Mouse (Mus musculus) intestine, embryonic 16.5 days (tissue): ENCODE results near the gene Notch2. TPM values are rescaled to one million over a fixed set of nuclear protein-coding genes. Genes with fewer than 3 reads are reported as not detected.

Source experiments
- ATAC-seq: fragments of 200-750 bp; cut with Nextera tagmentation; 2 replicates; pipeline ENCODE4 v1.8.0; 2017; ENCODE audit warnings: moderate TSS enrichment, moderate library complexity
- H3K27ac ChIP-seq: fragments of 300-500 bp; sonication (generic); 2 replicates; pipeline ENCODE4 v1.5.1; 2014; ENCODE audit warnings: mild to moderate bottlenecking, low read length
- H3K27me3 ChIP-seq: fragments of 300-500 bp; sonication (generic); replicated peaks from 2 replicates; pipeline ENCODE4 v1.6.1; 2014; ENCODE audit warnings: low read length, control low read depth, mixed read lengths; ENCODE audit not compliant: control insufficient read depth, insufficient read depth
- H3K36me3 ChIP-seq: fragments of 300-500 bp; sonication (generic); 2 replicates; pipeline ENCODE4 v1.6.1; 2014; ENCODE audit warnings: low read length, control low read depth; ENCODE audit not compliant: control insufficient read depth, insufficient read depth
- H3K4me1 ChIP-seq: fragments of 300-500 bp; sonication (generic); 2 replicates; pipeline ENCODE4 v1.6.1; 2014; ENCODE audit warnings: low read length, control low read depth, mixed read lengths; ENCODE audit not compliant: control insufficient read depth, insufficient read depth
- H3K4me2 ChIP-seq: fragments of 300-500 bp; sonication (generic); 2 replicates; pipeline ENCODE4 v1.6.1; 2014; ENCODE audit warnings: low read depth, low read length, control low read depth
- H3K4me3 ChIP-seq: fragments of 300-500 bp; sonication (generic); 2 replicates; pipeline ENCODE4 v1.5.1; 2014; ENCODE audit warnings: mild to moderate bottlenecking, low read length
- H3K9ac ChIP-seq: fragments of 300-500 bp; sonication (generic); 2 replicates; pipeline ENCODE4 v1.6.1; 2014; ENCODE audit warnings: low read depth, low read length
- H3K9me3 ChIP-seq: fragments of 300-500 bp; sonication (generic); 2 replicates; pipeline ENCODE4 v1.6.1; 2016; ENCODE audit warnings: low read length, control low read depth; ENCODE audit not compliant: control insufficient read depth
- WGBS: fragments of 180-500 bp; shearing (Covaris S2); extraction: QIAGEN DNeasy Blood & Tissue Kit; methylation state at CpG from one replicate; pipeline ENCODE4 v1.1.7; 2014; 5-methylcytosine and 5-hydroxymethylcytosine counted together
- polyA plus RNA-seq: library from polyadenylated mRNA; unstranded; fragments of >200 nt; fragmentation: Nextera tagmentation; extraction: Ambion mirVana; gene quantifications from 2 replicates; pipeline ENCODE4 v1.2.1, GENCODE M21; 2015

The Notch2 gene
- polyA plus RNA-seq, 1 experiment from 2014 or later, result 9.1 TPM

DNA sequence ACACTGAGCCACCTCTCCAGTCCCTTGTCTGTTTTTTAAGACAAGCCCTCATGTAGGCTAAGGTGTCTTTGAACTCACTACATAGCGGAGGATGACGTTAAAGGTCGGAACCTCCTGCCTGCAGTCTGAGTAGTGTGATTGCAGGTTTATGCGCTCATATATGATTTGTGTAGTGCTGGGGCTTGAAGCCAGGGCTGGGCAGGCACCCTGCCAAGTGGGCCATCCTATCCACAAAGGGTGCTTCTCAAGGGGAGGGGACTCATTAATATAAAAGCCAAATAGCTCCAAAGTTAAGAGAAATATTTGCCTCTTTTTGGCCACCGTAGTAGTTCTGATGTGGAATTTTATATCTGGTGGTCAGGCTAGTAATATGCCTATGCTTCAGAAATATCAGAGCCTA, 22.8 kb upstream of the Notch2 start:
- Histone ChIP-seq H3K4me2 (no peak overlapping the region), H3K36me3 (no peaks in the 10 kb centered on the region), H3K27me3 (no peaks in the 10 kb centered on the region; the same call in 1 of the 2 replicates), H3K4me3 (no peak overlapping the region), H3K9ac (no peak overlapping the region), H3K27ac (no peak overlapping the region), H3K4me1 (no peaks in the 10 kb centered on the region; the same call in 1 of the 2 replicates), H3K9me3 (no peaks in the 10 kb centered on the region)
- no peak for ATAC-seq
- WGBS, result 87% methylated on average over 5 of the region's 5 CpGs

DNA sequence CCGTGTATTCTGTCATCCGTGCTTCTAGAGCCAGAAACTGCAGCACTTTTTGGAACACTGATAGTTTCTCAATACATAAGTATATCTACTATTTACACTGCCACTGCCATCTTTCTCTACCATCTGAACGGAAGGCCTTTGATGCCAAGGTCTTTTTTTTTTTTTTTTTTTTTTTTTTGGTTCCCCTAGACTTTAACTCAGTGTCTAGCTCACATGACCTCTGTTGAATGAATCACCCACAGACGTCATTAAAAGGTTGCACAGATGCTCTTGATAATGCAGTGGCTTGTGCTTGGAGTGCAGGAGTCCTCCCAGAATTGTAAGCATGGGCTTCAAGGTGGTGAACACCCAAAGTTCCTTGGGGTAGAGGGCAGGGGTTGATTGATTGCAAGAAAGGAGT, 21.0 kb upstream of the Notch2 start:
- 65% methylated on average over 4 of the region's 4 CpGs for WGBS
- H3K36me3 ChIP-seq, result no peaks in the 10 kb centered on the region
- no peak overlapping the region for H3K4me3 ChIP-seq
- H3K9ac ChIP-seq, result no peak overlapping the region
- H3K27me3 ChIP-seq, result no peaks in the 10 kb centered on the region; the same call in 1 of the 2 replicates
- no peak overlapping the region for H3K4me2 ChIP-seq
- no peaks in the 10 kb centered on the region for H3K4me1 ChIP-seq
- ATAC-seq, result no peak
- no peak overlapping the region for H3K27ac ChIP-seq
- H3K9me3 ChIP-seq, result no peaks in the 10 kb centered on the region

GRCm38 (mm10) chr3:97993196-97993595, 20.1 kb upstream of the Notch2 start:
- H3K27me3 ChIP-seq, result no peaks in the 10 kb centered on the region; the same call in 1 of the 2 replicates
- ATAC-seq, result no peak
- WGBS, result 58% methylated on average over 5 of the region's 5 CpGs
- no peaks in the 10 kb centered on the region for H3K4me1 ChIP-seq
- no peak overlapping the region for H3K9ac ChIP-seq
- H3K36me3 ChIP-seq, result no peaks in the 10 kb centered on the region
- no peak overlapping the region for H3K4me2 ChIP-seq
- H3K27ac ChIP-seq, result no peak overlapping the region
- no peak overlapping the region for H3K4me3 ChIP-seq
- no peaks in the 10 kb centered on the region for H3K9me3 ChIP-seq

- H3K4me2 ChIP-seq, result no peak overlapping the region
- H3K4me1 ChIP-seq, result no peaks in the 10 kb centered on the region
- no peak; the same call in 1 of the 2 replicates for ATAC-seq
- H3K36me3 ChIP-seq, result no peaks in the 10 kb centered on the region
- H3K27me3 ChIP-seq, result no peaks in the 10 kb centered on the region; the same call in 1 of the 2 replicates
- H3K27ac ChIP-seq, result no peak overlapping the region
- H3K9me3 ChIP-seq, result no peaks in the 10 kb centered on the region
- no peak overlapping the region for H3K9ac ChIP-seq
- WGBS, result 87% methylated on average over 3 of the region's 3 CpGs
- H3K4me3 ChIP-seq, result no peak overlapping the region
Observed at GRCm38 (mm10) chr3:97993920-97994545, 19.3 kb upstream of the Notch2 start.

DNA sequence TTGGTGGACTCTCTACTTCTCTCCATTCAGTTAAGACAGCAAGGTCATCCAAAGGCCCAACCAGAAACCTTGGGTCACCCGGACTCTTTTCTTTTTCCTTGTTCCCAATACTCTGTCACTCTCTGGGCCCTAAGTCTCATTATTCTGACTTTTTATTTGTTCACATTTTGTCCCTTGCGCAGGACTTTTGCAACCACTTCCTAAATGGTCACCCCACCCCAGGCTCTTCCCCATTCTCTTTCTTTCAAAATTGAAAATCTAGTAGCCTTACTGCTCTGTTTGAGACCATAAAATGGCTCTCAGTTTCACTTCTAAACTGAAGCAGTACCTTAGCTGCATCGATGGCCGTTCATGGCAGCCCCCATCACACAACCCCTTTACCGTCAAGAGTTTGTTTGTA, 18.5 kb upstream of the Notch2 start:
- Histone ChIP-seq H3K36me3 (no peaks in the 10 kb centered on the region), H3K9me3 (no peaks in the 10 kb centered on the region), H3K9ac (no peak overlapping the region), H3K27me3 (no peaks in the 10 kb centered on the region; the same call in 1 of the 2 replicates), H3K4me3 (no peak overlapping the region), H3K27ac (no peak overlapping the region), H3K4me1 (no peaks in the 10 kb centered on the region), H3K4me2 (no peak overlapping the region)
- 85% methylated on average over 5 of the region's 5 CpGs for WGBS
- ATAC-seq, result no peak

DNA sequence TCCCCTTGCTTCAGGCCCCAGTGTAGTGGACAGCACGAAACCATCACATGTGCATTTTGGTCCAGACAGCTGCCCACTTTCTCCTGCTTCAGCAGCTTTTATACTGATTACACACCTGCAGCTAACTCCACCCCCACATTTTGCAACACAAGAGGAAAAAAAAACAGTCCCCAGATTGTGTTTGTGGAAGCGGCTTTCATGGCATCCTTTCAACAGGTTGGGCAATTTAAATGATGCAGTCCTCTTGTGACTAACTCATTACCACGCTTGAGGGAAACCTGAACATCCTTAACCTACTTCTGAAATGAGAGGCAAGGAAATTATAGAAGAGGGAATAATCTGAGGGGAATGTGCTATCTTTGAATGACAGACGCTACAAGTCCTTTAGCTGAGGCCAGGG, 15.0 kb upstream of the Notch2 start:
- Histone ChIP-seq H3K4me1 (no peaks in the 10 kb centered on the region), H3K4me2 (no peak overlapping the region), H3K27me3 (no peaks in the 10 kb centered on the region; the same call in 1 of the 2 replicates), H3K27ac (no peak overlapping the region), H3K4me3 (no peak overlapping the region), H3K9me3 (no peaks in the 10 kb centered on the region), H3K9ac (no peak overlapping the region), H3K36me3 (no peaks in the 10 kb centered on the region)
- 79% methylated on average over 4 of the region's 4 CpGs for WGBS
- no peak for ATAC-seq

DNA sequence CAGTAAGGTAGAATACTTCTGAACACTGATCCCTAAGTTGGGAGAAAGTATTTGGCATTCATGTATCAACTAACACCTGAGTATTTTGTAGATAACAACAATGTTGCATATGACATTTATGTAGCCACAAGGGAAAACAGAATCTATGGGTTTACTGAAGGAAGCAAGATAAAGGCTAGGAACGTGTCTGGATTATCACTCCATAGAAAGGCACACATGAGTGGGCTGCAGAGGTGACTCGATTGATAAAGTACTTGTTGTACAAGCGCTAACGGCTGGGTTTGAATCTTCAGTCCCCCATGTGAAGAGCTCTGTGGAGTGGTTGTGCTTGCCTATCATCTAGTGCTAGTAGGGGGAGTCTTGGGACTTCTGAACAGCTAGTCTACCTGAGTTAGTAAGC, 9.8 kb upstream of the Notch2 start:
- ATAC-seq, result no peak
- no peak overlapping the region for H3K4me2 ChIP-seq
- H3K27ac ChIP-seq, result no peak overlapping the region
- WGBS, result 78% methylated on average over 4 of the region's 4 CpGs
- no peak overlapping the region for H3K9ac ChIP-seq
- no peaks in the 10 kb centered on the region for H3K27me3 ChIP-seq
- H3K4me1 ChIP-seq, result no peaks in the 10 kb centered on the region
- H3K9me3 ChIP-seq, result no peaks in the 10 kb centered on the region
- H3K36me3 ChIP-seq, result no peaks in the 10 kb centered on the region
- H3K4me3 ChIP-seq, result no peak overlapping the region

DNA sequence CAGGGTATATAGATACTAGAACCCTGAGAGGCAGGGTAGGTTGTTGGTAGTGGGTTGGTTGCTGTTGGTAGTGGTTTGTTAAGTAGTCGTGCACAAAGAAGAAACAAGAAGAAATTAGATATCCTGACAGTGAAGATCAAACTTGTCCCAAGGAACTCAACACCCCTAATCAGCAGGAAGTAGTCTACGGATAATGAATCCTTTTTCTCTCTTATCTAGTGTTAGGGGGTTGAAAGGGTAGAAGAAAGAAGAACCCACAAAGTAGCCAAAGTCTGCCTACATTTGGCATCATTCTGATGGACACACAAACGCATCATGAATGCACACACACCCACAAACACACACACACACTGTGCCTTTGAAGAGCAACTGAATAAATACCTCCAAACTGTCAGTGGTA, 9.1 kb upstream of the Notch2 start:
- 74% methylated on average over 3 of the region's 3 CpGs for WGBS
- no peak for ATAC-seq
- Histone ChIP-seq H3K27ac (no peak overlapping the region), H3K36me3 (no peaks in the 10 kb centered on the region), H3K4me3 (no peak overlapping the region), H3K9ac (no peak overlapping the region), H3K4me1 (no peaks in the 10 kb centered on the region), H3K27me3 (no peaks in the 10 kb centered on the region), H3K9me3 (no peaks in the 10 kb centered on the region), H3K4me2 (no peak overlapping the region)

GRCm38 (mm10) chr3:98005306-98005705, 8.0 kb upstream of the Notch2 start:
- ATAC-seq, result no peak
- 78% methylated on average over 5 of the region's 5 CpGs for WGBS
- no peaks in the 10 kb centered on the region for H3K36me3 ChIP-seq
- no peak overlapping the region for H3K4me2 ChIP-seq
- H3K4me1 ChIP-seq, result no peaks in the 10 kb centered on the region
- no peak overlapping the region for H3K9ac ChIP-seq
- H3K4me3 ChIP-seq, result no peak overlapping the region
- H3K9me3 ChIP-seq, result no peaks in the 10 kb centered on the region
- H3K27me3 ChIP-seq, result no peaks in the 10 kb centered on the region
- H3K27ac ChIP-seq, result no peak overlapping the region
